Mouse (Mus musculus): ENCODE measurements around the gene 6030408B16Rik. TPM values are rescaled to one million over a fixed set of nuclear protein-coding genes. Genes with fewer than 3 reads are reported as not detected.

The 6030408B16Rik gene
- polyA plus RNA-seq, 1 experiment, result not detected

DNA sequence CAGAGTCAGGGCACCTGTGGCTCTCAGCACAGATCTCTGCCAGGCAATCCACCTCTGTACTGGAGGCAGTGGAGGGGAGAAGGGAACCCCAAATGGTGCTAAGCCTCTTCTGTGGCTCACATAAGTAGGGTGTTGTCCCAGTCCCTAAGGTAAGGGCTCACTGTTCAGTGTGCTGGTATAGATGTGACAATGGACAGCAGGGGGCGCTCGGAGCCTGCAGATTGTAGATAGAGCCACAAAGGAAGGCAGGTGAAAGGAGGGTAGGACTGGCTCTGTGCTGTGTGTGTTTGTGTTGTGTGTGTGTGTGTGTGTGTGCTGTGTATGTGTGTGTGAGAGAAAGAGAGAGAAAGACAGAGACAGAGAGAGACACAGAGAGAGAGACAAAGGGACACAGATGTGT lies 46.5 kb downstream of the 6030408B16Rik start:
- TF ChIP-seq CTCF (IDR thresholded peaks at IDR 0.05; ENCODE audit: low read depth, low read length), result peak; percentile 96
- TF ChIP-seq POLR2A (IDR thresholded peaks at IDR 0.05; ENCODE audit: borderline replicate concordance, low read depth, low read length), result no peak

DNA sequence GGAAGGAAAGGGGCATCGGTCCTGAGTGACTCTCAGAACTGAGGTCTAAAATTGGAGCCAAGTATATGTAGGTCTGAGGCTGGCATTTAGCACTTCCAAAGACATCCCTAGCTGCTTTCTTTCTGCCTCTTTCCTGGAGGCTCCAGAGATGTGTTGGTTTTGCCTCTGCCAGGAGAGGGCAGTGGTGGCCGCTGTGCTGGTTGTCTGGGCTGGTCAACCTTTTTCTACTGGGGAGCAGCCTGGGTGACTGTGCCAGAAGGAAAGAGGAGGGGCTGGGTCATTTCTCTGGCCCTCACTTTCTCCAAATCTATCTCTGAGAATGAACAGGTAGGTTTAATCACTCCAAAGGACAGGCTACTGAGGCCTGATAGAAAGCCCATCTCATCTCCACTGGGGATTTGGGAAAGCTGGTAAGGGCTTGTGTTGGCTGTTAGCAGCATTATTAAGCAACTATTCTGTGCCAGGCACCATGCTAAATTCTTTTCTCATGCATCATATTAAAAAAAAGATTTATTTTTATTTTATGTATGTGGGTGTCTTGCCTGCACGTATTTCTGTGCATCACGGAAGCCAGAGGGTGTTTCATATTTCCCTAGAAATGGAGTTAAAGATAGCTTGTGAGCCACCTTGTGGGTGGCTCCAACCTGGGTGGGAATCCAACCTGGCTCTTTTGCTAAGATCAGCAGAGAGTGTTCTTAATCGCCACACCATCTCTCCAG lies 48.9 kb downstream of the 6030408B16Rik start:
- no peak overlapping the region for H3K27ac ChIP-seq (ENCODE audit: insufficient read depth, low read depth, low read length)

More for the DNA sequence above, 46.5 kb downstream of the 6030408B16Rik start:
- Histone ChIP-seq H3K4me1 (ENCODE audit: control insufficient read depth, insufficient read depth, low read length) (peaks cover 31% of the 10 kb centered on the region), H3K4me3 (ENCODE audit: insufficient read depth, low read length) (no peak overlapping the region), H3K27ac (ENCODE audit: insufficient read depth, low read depth, low read length) (no peak overlapping the region)

More for the DNA sequence above, 48.9 kb downstream of the 6030408B16Rik start:
- peaks cover 15% of the 10 kb centered on the region for H3K4me1 ChIP-seq (ENCODE audit: control insufficient read depth, insufficient read depth, low read length)
- no peak overlapping the region for H3K4me3 ChIP-seq (ENCODE audit: insufficient read depth, low read length)
- TF ChIP-seq CTCF (IDR thresholded peaks at IDR 0.05; ENCODE audit: low read depth, low read length), result peak; percentile 80
- TF ChIP-seq POLR2A (IDR thresholded peaks at IDR 0.05; ENCODE audit: borderline replicate concordance, low read depth, low read length), result no peak

Other genes with a start within 250 kb of the 6030408B16Rik start
- gene Gm47841, start 245.8 kb upstream of the 6030408B16Rik start, polyA plus RNA-seq (2012; ENCODE audit: insufficient read depth, insufficient read length, missing spikeins), result not detected in 2 replicates
- 2.8 and 2.9 TPM in 2 replicates for gene Fignl2, start 214.6 kb upstream of the 6030408B16Rik start, polyA plus RNA-seq (2012; ENCODE audit: insufficient read depth, insufficient read length, missing spikeins)
- gene Ankrd33, start 177.5 kb upstream of the 6030408B16Rik start, polyA plus RNA-seq (2012; ENCODE audit: insufficient read depth, insufficient read length, missing spikeins), result not detected in 2 replicates
- 26.6 and 29.8 TPM in 2 replicates for gene Acvrl1, start 164.7 kb upstream of the 6030408B16Rik start, polyA plus RNA-seq (2012; ENCODE audit: insufficient read depth, insufficient read length, missing spikeins)
- 20.2 and 22.3 TPM in 2 replicates for gene Acvr1b, start 119.1 kb upstream of the 6030408B16Rik start, polyA plus RNA-seq (2012; ENCODE audit: insufficient read depth, insufficient read length, missing spikeins)
- gene Grasp, start 69.0 kb upstream of the 6030408B16Rik start, polyA plus RNA-seq (2012; ENCODE audit: insufficient read depth, insufficient read length, missing spikeins), result 0.40 TPM in 1 of 2 replicates, not detected in the other
- 8.8 and 8.9 TPM in 2 replicates for gene Nr4a1, start 38.9 kb upstream of the 6030408B16Rik start, polyA plus RNA-seq (2012; ENCODE audit: insufficient read depth, insufficient read length, missing spikeins)
- 36.4 and 39.1 TPM in 2 replicates for gene Atg101, start 8.9 kb upstream of the 6030408B16Rik start, polyA plus RNA-seq (2012; ENCODE audit: insufficient read depth, insufficient read length, missing spikeins)
- gene Krt80, start 77.0 kb downstream of the 6030408B16Rik start, polyA plus RNA-seq (2012; ENCODE audit: insufficient read depth, insufficient read length, missing spikeins), result 14.8 and 15.6 TPM in 2 replicates
- gene Krt7, start 117.8 kb downstream of the 6030408B16Rik start, polyA plus RNA-seq (2012; ENCODE audit: insufficient read depth, insufficient read length, missing spikeins), result 0.48 TPM in 1 of 2 replicates, not detected in the other
- not detected in 2 replicates for gene Krt87, start 145.6 kb downstream of the 6030408B16Rik start, polyA plus RNA-seq (2012; ENCODE audit: insufficient read depth, insufficient read length, missing spikeins)
- gene Krt88, start 154.5 kb downstream of the 6030408B16Rik start, polyA plus RNA-seq (2012; ENCODE audit: insufficient read depth, insufficient read length, missing spikeins), result not detected in 2 replicates
- gene Krt81, start 170.5 kb downstream of the 6030408B16Rik start, polyA plus RNA-seq (2012; ENCODE audit: insufficient read depth, insufficient read length, missing spikeins), result not detected in 2 replicates
- not detected in 2 replicates for gene Krt86, start 180.3 kb downstream of the 6030408B16Rik start, polyA plus RNA-seq (2012; ENCODE audit: insufficient read depth, insufficient read length, missing spikeins)
- gene Krt83, start 198.3 kb downstream of the 6030408B16Rik start, polyA plus RNA-seq (2012; ENCODE audit: insufficient read depth, insufficient read length, missing spikeins), result not detected in 2 replicates
- gene Gm49425, start 224.0 kb downstream of the 6030408B16Rik start, polyA plus RNA-seq (2012; ENCODE audit: insufficient read depth, insufficient read length, missing spikeins), result not detected in 2 replicates
- not detected in 2 replicates for gene Krt84, start 239.6 kb downstream of the 6030408B16Rik start, polyA plus RNA-seq (2012; ENCODE audit: insufficient read depth, insufficient read length, missing spikeins)

Measured in bone marrow macrophage, adult 2 months (primary cell).